Mouse (Mus musculus) heart, embryonic 14.5 days (tissue): ENCODE measurements around the gene Nt5c2. TPM values are rescaled to one million over a fixed set of nuclear protein-coding genes. Genes with fewer than 3 reads are reported as not detected.

Source experiments
- ATAC-seq: fragments of 200-750 bp; cut with Nextera tagmentation; 2 replicates; pipeline ENCODE4 v1.8.0; 2017; ENCODE audit warnings: low read depth, moderate TSS enrichment; ENCODE audit not compliant: insufficient number of reproducible peaks, insufficient read depth, low FRiP score
- H3K27ac ChIP-seq, 2 experiments: fragments of 200-500 bp in 1 of 2; fragments of 300-500 bp in 1 of 2; sonication (generic) in 1 of 2; replicated peaks in 1 of 2; 2 replicates each; pipeline ENCODE4 v1.5.1; 2012 to 2014; ENCODE audit warnings: low read depth in 2 of 2, low read length in 2 of 2, control low read depth in 1 of 2, mild to moderate bottlenecking in 1 of 2, mixed read lengths in 1 of 2; ENCODE audit not compliant: control insufficient read depth in 1 of 2, insufficient read depth in 1 of 2
- H3K27me3 ChIP-seq: fragments of 300-500 bp; sonication (generic); 2 replicates; pipeline ENCODE4 v1.6.1; 2014; ENCODE audit warnings: mild to moderate bottlenecking, low read length, control low read depth; ENCODE audit not compliant: control insufficient read depth, insufficient read depth
- H3K36me3 ChIP-seq: fragments of 300-500 bp; sonication (generic); 2 replicates; pipeline ENCODE4 v1.6.1; 2014; ENCODE audit warnings: mild to moderate bottlenecking, control low read depth, low read length, mixed read lengths; ENCODE audit not compliant: control insufficient read depth, insufficient read depth
- H3K4me1 ChIP-seq, 2 experiments: fragments of 200-500 bp in 1 of 2; fragments of 300-500 bp in 1 of 2; sonication (generic) in 1 of 2; 2 replicates each; pipeline ENCODE4 v1.6.1; 2012 to 2014; ENCODE audit warnings: low read length in 2 of 2, control low read depth in 1 of 2, mixed read lengths in 1 of 2; ENCODE audit not compliant: control insufficient read depth in 2 of 2, insufficient read depth in 2 of 2
- H3K4me2 ChIP-seq: fragments of 300-500 bp; sonication (generic); 2 replicates; pipeline ENCODE4 v1.6.1; 2014; ENCODE audit warnings: mild to moderate bottlenecking, low read length
- H3K4me3 ChIP-seq, 2 experiments: fragments of 200-500 bp in 1 of 2; fragments of 300-500 bp in 1 of 2; sonication (generic) in 1 of 2; 2 replicates each; pipeline ENCODE4 v1.5.1; 2012 to 2014; ENCODE audit warnings: low read length in 2 of 2, mild to moderate bottlenecking in 2 of 2, control low read depth in 1 of 2, low read depth in 1 of 2, moderate library complexity in 1 of 2; ENCODE audit not compliant: control insufficient read depth in 1 of 2, insufficient read depth in 1 of 2
- H3K9ac ChIP-seq: fragments of 300-500 bp; sonication (generic); 2 replicates; pipeline ENCODE4 v1.6.1; 2014; ENCODE audit warnings: mild to moderate bottlenecking, low read length
- H3K9me3 ChIP-seq: fragments of 300-500 bp; sonication (generic); 2 replicates; pipeline ENCODE4 v1.6.1; 2016; ENCODE audit warnings: low read length, control low read depth; ENCODE audit not compliant: control insufficient read depth
- WGBS: fragments of 180-500 bp; shearing (Covaris S2); extraction: QIAGEN DNeasy Blood & Tissue Kit; methylation state at CpG from one replicate; pipeline ENCODE4 v1.1.7; 2014; 5-methylcytosine and 5-hydroxymethylcytosine counted together
- polyA plus RNA-seq: library from polyadenylated mRNA; unstranded; fragments of >200 nt; fragmentation: Nextera tagmentation; extraction: Ambion mirVana; gene quantifications from 2 replicates; pipeline ENCODE4 v1.2.1, GENCODE M21; 2014

Gene Nt5c2
- polyA plus RNA-seq, 1 experiment from 2014 or later: 126 TPM

DNA sequence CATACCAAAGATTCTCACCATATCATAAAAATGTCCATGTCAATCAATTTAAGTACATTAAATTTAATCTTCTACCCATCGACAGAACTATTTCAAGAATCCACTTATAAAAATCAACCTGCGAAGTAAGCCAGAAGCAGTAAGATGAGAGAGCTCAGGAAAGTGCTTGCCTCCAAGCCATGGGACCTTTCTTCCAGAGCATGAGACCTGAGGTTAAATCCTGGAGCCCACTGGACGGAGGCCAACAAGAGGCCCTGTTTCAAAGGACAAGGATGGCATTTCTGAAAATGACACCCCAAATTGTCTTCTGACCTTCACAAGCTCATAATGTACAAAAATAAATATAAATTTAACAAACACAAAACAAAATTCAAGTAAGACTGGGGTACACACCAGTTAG is 61.4 kb downstream of the Nt5c2 start:
- peaks cover 2 to 30% of the 10 kb centered on the region in 2 experiments; a peak in 3 of 4 replicates for H3K4me1 ChIP-seq
- no peaks in the 10 kb centered on the region for H3K27me3 ChIP-seq
- no peak overlapping the region for H3K4me3 ChIP-seq
- no peaks in the 10 kb centered on the region for H3K9me3 ChIP-seq
- no peak overlapping the region for H3K9ac ChIP-seq
- peaks cover 40% of the 10 kb centered on the region for H3K36me3 ChIP-seq
- peak overlapping the region in 1 of 2 experiments; percentile 19; a peak in 1 of 4 replicates for H3K27ac ChIP-seq
- no peak overlapping the region for H3K4me2 ChIP-seq
- WGBS: 58% methylated on average over 3 of the region's 3 CpGs
- no peak for ATAC-seq

DNA sequence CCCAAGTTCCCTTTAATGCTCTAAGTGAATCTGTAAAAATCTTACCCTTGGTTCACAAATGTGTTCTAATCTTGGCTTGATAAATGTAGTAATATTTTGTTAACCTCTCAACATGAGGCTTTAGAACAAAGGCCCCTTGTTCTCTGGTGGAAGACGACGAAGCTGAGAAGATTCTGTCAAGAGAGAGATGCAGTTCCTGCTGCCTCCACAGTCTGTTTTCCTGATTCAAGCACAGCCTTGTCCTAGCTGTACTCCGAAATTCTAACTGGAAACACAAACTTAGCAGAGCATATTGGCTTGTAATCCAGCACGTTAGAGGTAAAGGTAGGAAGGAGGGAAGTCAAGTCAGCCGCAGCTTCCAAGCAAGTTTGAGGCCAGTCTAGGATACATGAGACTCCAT is 62.0 kb downstream of the Nt5c2 start:
- no peak overlapping the region for H3K4me3 ChIP-seq
- ATAC-seq: no peak
- peaks cover 2 to 28% of the 10 kb centered on the region in 2 experiments; a peak in 3 of 4 replicates for H3K4me1 ChIP-seq
- H3K27me3 ChIP-seq: no peaks in the 10 kb centered on the region
- 65% methylated on average over 5 of the region's 5 CpGs for whole genome bisulfite sequencing
- H3K36me3 ChIP-seq: peaks cover 46% of the 10 kb centered on the region
- H3K9me3 ChIP-seq: no peaks in the 10 kb centered on the region
- no peak overlapping the region for H3K9ac ChIP-seq
- H3K4me2 ChIP-seq: no peak overlapping the region
- H3K27ac ChIP-seq: peak overlapping the region in 1 of 2 experiments; percentile 45; a peak in 1 of 4 replicates

DNA sequence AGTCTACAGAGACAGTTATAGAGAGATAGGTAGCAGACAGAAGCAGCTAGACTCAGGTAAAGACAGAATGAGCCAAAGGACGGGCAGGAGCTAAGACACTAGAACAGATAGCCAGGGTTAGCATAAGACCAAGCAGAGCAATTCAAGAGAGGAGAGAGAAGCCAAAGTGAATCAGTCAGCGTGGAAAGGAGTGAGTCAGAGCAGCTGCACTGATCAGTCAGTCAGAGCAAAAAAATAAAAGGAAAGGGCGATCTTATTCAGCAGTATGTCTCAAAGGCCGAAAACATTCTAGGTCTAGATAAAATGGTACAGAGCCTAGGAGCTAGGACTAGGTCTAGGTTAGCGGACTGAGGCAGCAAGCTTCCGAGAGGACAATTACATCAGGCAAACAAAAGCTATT is 70.6 kb downstream of the Nt5c2 start:
- Histone ChIP-seq H3K4me3 (no peak overlapping the region), H3K9me3 (no peaks in the 10 kb centered on the region), H3K27me3 (no peaks in the 10 kb centered on the region), H3K9ac (no peak overlapping the region), H3K27ac (no peak overlapping the region), H3K4me1 (no peaks in the 10 kb centered on the region), H3K4me2 (no peak overlapping the region), H3K36me3 (peaks cover 36% of the 10 kb centered on the region)
- no peak for ATAC-seq
- 76% methylated on average over 6 of the region's 6 CpGs for WGBS

DNA sequence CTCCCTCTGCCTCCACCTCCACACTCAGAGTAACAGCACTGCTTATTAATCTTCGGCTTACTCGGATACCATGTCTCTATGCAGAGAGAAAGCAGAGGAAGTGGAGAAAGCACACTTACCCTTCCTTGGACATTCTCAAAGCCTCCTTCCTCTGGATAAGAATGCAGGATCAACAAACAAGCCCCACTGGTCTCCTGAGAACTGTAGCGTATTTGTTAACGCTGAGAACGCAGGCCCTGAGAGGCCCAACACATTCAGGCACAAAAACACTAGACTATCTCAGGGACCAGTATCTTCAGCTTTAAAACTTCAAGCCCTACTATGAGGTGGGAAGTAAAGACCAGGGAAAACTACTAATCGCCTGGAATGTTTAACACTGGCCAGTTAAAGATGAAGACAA is 77.8 kb downstream of the Nt5c2 start:
- WGBS: 16% methylated on average over 6 of the region's 6 CpGs

DNA sequence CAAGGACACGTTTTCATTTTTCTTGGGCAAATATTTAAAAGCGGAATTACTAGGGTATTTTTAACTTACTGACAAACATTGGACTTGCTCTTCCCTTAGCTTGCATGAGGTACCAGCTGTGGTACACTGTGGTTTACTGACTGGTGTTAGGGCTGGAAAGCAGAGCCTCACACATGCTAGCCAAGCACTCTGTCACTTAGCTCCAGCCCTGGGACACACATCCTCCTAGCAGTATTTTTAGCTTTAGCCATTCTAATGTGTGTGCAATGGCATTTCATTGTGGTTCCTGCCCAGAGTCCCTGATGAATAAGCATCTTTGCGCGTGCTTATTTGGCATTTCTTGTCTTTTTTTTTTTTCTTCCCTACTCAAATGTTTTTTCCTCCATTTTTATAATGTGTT is 80.9 kb downstream of the Nt5c2 start:
- peak overlapping the region in 1 of 2 experiments; percentile 62; a peak in 1 of 4 replicates for H3K27ac ChIP-seq
- 69% methylated on average over 4 of the region's 4 CpGs for WGBS
- no peak overlapping the region for H3K4me2 ChIP-seq
- no peaks in the 10 kb centered on the region for H3K9me3 ChIP-seq
- H3K36me3 ChIP-seq: no peaks in the 10 kb centered on the region
- H3K27me3 ChIP-seq: no peaks in the 10 kb centered on the region
- no peak for ATAC-seq
- no peak overlapping the region for H3K4me3 ChIP-seq
- H3K4me1 ChIP-seq: peaks cover 4 to 54% of the 10 kb centered on the region in 2 experiments
- no peak overlapping the region for H3K9ac ChIP-seq

More for the DNA sequence above, 77.8 kb downstream of the Nt5c2 start:
- Histone ChIP-seq H3K27ac (peak overlapping the region; percentile 65 to 71), H3K4me1 (peaks cover 0 to 34% of the 10 kb centered on the region in 2 experiments; a peak in 3 of 4 replicates), H3K27me3 (no peaks in the 10 kb centered on the region), H3K4me3 (no peak overlapping the region), H3K4me2 (peak overlapping the region; percentile 26; the same call in 1 of the 2 replicates), H3K9me3 (no peaks in the 10 kb centered on the region), H3K36me3 (no peaks in the 10 kb centered on the region), H3K9ac (peak overlapping the region; percentile 54; the same call in 1 of the 2 replicates)
- no peak for ATAC-seq

DNA sequence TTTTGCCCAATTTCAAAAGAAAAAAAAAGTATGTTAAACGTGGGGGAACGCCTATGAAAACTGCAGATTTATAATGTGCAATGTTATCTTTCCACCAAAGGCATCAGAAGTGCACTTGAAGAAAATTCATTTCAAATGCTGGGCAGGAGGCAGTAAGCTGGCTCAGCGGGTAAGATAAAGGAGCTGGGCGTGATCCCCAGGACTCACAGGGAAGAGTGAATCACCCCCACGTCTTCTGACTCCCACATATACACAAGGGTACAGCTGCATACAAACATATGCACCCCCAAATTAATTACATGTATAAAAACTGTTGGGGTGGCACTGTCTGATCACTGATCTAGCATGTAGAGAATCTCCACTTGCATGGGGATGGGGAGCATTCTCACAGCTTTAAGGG is 82.3 kb downstream of the Nt5c2 start:
- no peak overlapping the region for H3K9ac ChIP-seq
- no peak overlapping the region; a peak in 1 of 4 replicates for H3K27ac ChIP-seq
- peaks cover 5 to 59% of the 10 kb centered on the region in 2 experiments for H3K4me1 ChIP-seq
- no peak overlapping the region for H3K4me2 ChIP-seq
- WGBS: 66% methylated on average over 5 of the region's 5 CpGs
- H3K4me3 ChIP-seq: no peak overlapping the region
- H3K36me3 ChIP-seq: no peaks in the 10 kb centered on the region
- no peaks in the 10 kb centered on the region for H3K9me3 ChIP-seq
- no peaks in the 10 kb centered on the region for H3K27me3 ChIP-seq
- ATAC-seq: no peak

DNA sequence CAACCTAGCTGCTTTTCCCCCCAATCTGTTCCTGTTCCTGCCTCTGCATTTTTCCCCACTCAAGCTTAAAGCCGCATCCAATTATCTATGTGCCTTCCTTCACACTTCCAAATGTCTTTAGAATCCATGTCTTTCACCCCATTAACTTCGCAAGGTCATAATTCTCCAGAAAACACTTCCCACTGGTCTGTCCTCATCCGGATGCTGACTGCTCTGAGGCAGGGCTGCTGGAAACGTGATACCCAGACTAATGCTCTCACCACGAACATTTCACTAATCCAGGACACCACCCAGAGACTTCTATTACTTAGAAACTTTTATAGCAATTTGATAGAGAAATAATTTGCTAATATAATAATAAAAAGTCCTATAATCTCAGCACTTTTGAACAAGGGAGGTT is 84.9 kb downstream of the Nt5c2 start:
- H3K27ac ChIP-seq: peak overlapping the region; percentile 49 to 82
- no peaks in the 10 kb centered on the region for H3K9me3 ChIP-seq
- H3K4me2 ChIP-seq: no peak overlapping the region
- WGBS: 73% methylated on average over 5 of the region's 5 CpGs
- H3K4me3 ChIP-seq: no peak overlapping the region
- peaks cover 8 to 63% of the 10 kb centered on the region in 2 experiments for H3K4me1 ChIP-seq
- no peak for ATAC-seq
- H3K27me3 ChIP-seq: no peaks in the 10 kb centered on the region
- no peaks in the 10 kb centered on the region for H3K36me3 ChIP-seq
- H3K9ac ChIP-seq: no peak overlapping the region

DNA sequence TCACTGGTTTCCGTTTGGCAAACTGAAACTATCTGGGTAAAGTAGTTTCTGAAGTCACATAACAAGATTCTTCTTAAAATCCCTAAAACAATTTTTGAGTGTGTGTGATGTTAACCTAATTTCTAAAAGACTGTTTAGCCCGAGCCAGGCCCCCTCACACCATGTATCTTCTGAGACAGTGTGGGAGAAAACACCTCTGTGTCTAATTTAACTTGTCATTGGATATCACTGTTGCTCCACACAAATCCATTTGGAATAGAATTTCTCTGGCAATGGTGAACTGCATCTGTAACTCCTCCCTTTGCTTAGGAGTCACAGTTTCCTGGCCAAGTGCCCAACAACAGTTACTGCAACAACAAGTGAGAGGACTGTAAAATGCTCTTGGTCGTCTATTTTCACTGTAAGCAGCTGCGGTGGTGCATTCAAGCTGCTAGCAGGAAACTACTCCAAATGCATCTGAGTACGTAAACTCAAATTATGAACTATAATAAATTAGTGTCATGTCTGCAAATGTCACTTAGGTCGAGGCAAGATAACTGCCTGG is 85.8 kb downstream of the Nt5c2 start:
- Histone ChIP-seq H3K4me2 (peak overlapping the region; percentile 55), H3K9ac (no peak overlapping the region), H3K4me1 (peaks cover 8 to 63% of the 10 kb centered on the region in 2 experiments), H3K27me3 (no peaks in the 10 kb centered on the region), H3K4me3 (no peak overlapping the region), H3K27ac (peak overlapping the region; percentile 72 to 82), H3K9me3 (no peaks in the 10 kb centered on the region), H3K36me3 (no peaks in the 10 kb centered on the region)
- no peak for ATAC-seq
- WGBS: 25% methylated on average over 6 of the region's 6 CpGs
